Mouse (Mus musculus): Measurements from ENCODE around the gene Trub1. TPM values are rescaled to one million over a fixed set of nuclear protein-coding genes. Genes with fewer than 3 reads are reported as not detected.

The Trub1 gene
- total RNA-seq, 2 experiments from 2014 or later, result 3.9 to 5.9 TPM

Other genes starting within 250 kb of the Trub1 start
- gene Ablim1, start 138.0 kb upstream of the Trub1 start, total RNA-seq (2021), result 100 to 1,000 TPM; 384 to 401 TPM
- gene Fam160b1, start 92.2 kb upstream of the Trub1 start, total RNA-seq (2021), result 10 to 100 TPM; 10.5 to 11.1 TPM
- 10 to 100 TPM; 12.9 to 15.9 TPM for gene Atrnl1, start 158.1 kb downstream of the Trub1 start, total RNA-seq (2021)